Mouse (Mus musculus): Measurements from ENCODE around the gene Smad6. TPM values are rescaled to one million over a fixed set of nuclear protein-coding genes. Genes with fewer than 3 reads are reported as not detected.

Gene Smad6
- polyA plus RNA-seq, 1 experiment from 2014 or later, result 13.4 TPM

DNA sequence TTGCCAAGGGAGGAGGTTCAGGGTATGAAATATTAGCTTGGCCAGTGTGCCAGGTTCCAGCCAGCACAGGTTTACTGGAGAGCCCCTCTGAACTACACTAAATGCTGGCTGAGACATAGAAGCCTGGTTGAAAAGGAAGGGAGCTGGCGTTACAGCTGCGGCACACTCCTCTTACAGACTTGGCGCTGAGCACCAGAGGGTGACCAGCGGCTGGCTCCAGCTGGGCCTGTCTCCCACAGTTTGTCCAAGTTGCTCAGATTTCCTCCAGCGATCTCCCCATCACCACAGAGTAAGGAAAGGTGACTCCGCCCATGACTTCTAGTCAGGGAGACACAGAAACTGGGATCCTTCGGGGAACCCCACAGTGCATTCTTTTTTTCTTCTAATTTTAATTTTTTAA lies 95.5 kb downstream of the Smad6 start:
- DNase-seq (ENCODE audit: low spot score) (peak; percentile 45), ATAC-seq (peak; percentile 27; the same call in 1 of the 2 replicates)
- Histone ChIP-seq H3K4me3 (ENCODE audit: low read depth, low read length) (no peak overlapping the region), H3K4me1 (ENCODE audit: insufficient read depth, low read depth, low read length) (peaks cover 5% of the 10 kb centered on the region; the same call in 1 of the 2 replicates), H3K27ac (ENCODE audit: low read length) (no peak overlapping the region), H3K4me2 (replicated peaks; ENCODE audit: low read depth, low read length) (no peak overlapping the region), H3K27me3 (replicated peaks; ENCODE audit: insufficient read depth, low read length) (no peaks in the 10 kb centered on the region), H3K9me3 (ENCODE audit: low read length) (no peaks in the 10 kb centered on the region), H3K9ac (replicated peaks; ENCODE audit: low read depth) (no peak overlapping the region), H3K36me3 (ENCODE audit: insufficient read depth, low read length) (no peaks in the 10 kb centered on the region)
- 59% methylated on average over 7 of the region's 7 CpGs for WGBS
- TF ChIP-seq CTCF (IDR thresholded peaks at IDR 0.05) (no peak), EP300 (IDR thresholded peaks at IDR 0.05) (no peak)

DNA sequence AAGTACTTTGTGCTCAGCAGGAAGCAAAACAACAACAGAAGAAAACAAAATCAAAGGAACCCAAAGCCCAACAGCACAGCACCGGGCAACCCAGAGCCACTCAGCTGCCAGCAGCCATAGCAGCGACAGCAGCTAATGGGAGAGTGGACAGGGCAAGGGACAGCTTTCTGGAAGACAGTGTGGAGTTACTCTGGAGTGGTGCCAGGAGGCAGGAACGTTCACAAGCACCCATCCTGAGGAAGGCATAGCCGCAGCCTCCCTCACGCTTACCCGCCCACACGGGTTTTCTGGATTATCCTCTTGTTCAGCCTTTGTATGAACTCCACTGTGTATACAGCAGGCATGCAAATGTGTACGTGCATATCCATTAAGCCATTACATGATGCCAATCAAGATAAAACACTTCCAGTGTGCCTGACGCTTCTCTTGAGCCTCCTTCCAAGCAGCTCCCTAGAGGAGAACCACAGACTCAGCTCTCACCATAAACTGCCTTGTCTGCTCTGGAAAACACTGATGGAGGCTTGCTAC lies 98.6 kb downstream of the Smad6 start:
- ATAC-seq (no peak), DNase-seq (ENCODE audit: low spot score) (peak; percentile 52)
- Histone ChIP-seq H3K9me3 (ENCODE audit: low read length) (no peaks in the 10 kb centered on the region), H3K4me2 (replicated peaks; ENCODE audit: low read depth, low read length) (no peak overlapping the region), H3K9ac (replicated peaks; ENCODE audit: low read depth) (no peak overlapping the region), H3K4me3 (ENCODE audit: low read depth, low read length) (no peak overlapping the region), H3K27me3 (replicated peaks; ENCODE audit: insufficient read depth, low read length) (no peaks in the 10 kb centered on the region), H3K27ac (ENCODE audit: low read length) (no peak overlapping the region), H3K36me3 (ENCODE audit: insufficient read depth, low read length) (no peaks in the 10 kb centered on the region), H3K4me1 (ENCODE audit: insufficient read depth, low read depth, low read length) (peaks cover 5% of the 10 kb centered on the region; the same call in 1 of the 2 replicates)
- TF ChIP-seq CTCF (IDR thresholded peaks at IDR 0.05), result no peak
- no peak for TF ChIP-seq EP300 (IDR thresholded peaks at IDR 0.05)
- 30% methylated on average over 9 of the region's 9 CpGs for WGBS

DNA sequence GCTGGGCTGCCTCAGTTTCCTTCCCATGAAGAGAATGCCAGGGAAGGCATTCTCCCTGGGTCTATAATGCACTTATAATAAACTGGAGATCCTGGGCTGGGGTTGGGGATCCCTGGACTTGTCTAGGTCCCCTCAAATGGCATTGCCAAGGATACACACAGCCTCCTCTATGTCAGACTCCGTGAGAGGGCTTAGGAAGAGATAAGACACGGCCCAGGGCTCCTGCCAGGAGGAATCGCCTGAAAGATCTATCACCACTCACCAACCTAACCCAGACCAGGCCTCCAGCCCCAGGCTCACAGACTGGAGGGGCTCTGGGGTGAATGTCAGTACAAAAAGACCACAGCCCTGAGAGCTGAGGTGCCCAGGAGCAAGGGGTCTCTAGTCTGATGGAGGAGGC lies 102.2 kb downstream of the Smad6 start:
- no peak for TF ChIP-seq EP300 (IDR thresholded peaks at IDR 0.05)
- no peak for TF ChIP-seq CTCF (IDR thresholded peaks at IDR 0.05)
- H3K9ac ChIP-seq (replicated peaks; ENCODE audit: low read depth), result no peak overlapping the region

DNA sequence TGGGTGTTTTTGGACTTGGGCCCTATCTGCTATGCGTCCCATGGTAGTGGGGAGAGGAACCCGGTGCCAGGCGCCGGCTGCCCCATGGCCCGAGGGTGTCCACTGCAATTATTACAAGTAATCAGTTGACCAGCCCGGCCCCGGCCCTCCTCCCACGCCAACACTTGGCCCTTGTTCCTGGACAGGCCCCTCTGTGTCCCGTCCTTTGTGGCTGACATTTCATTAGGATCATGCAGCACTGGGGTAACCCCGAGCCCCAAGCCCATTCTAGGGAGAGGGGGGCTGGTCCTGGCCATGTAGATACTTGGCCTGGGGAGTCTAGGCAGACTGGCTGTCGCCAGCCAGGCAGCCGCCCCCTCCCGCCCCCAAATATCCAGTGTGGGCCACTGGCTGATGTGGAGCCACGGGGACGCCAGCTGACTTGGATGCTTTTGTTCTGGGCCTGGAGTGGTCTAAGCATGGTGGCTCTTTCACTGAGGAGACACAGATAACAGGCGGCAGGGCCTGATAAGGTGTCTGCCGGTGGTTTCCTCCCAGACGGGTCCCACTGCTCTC lies 102.8 kb downstream of the Smad6 start:
- Histone ChIP-seq H3K4me2 (replicated peaks; ENCODE audit: low read depth, low read length) (no peak overlapping the region), H3K4me1 (ENCODE audit: insufficient read depth, low read depth, low read length) (peaks cover 7% of the 10 kb centered on the region; the same call in 1 of the 2 replicates), H3K36me3 (ENCODE audit: insufficient read depth, low read length) (no peaks in the 10 kb centered on the region), H3K9me3 (ENCODE audit: low read length) (no peaks in the 10 kb centered on the region), H3K9ac (replicated peaks; ENCODE audit: low read depth) (0 out of 2 replicates have a peak overlapping the region, but pooled peaks have one; percentile 1), H3K27ac (ENCODE audit: low read length) (no peak overlapping the region), H3K4me3 (ENCODE audit: low read depth, low read length) (no peak overlapping the region), H3K27me3 (replicated peaks; ENCODE audit: insufficient read depth, low read length) (no peaks in the 10 kb centered on the region)
- WGBS, result 53% methylated on average over 18 of the region's 18 CpGs
- DNase-seq (ENCODE audit: low spot score) (no peak), ATAC-seq (0 out of 2 replicates have a peak, but pooled peaks have one; percentile 5)
- TF ChIP-seq CTCF (IDR thresholded peaks at IDR 0.05), result no peak

More for the DNA sequence above, 102.2 kb downstream of the Smad6 start:
- no peak overlapping the region for H3K4me2 ChIP-seq (replicated peaks; ENCODE audit: low read depth, low read length)
- H3K27me3 ChIP-seq (replicated peaks; ENCODE audit: insufficient read depth, low read length), result no peaks in the 10 kb centered on the region
- no peak for ATAC-seq
- DNase-seq (ENCODE audit: low spot score), result no peak
- H3K4me1 ChIP-seq (ENCODE audit: insufficient read depth, low read depth, low read length), result 0 out of 2 replicates have a peak, but pooled peaks cover 4% of the 10 kb centered on the region
- H3K36me3 ChIP-seq (ENCODE audit: insufficient read depth, low read length), result no peaks in the 10 kb centered on the region
- no peaks in the 10 kb centered on the region for H3K9me3 ChIP-seq (ENCODE audit: low read length)
- no peak overlapping the region for H3K27ac ChIP-seq (ENCODE audit: low read length)
- no peak overlapping the region for H3K4me3 ChIP-seq (ENCODE audit: low read depth, low read length)
- WGBS, result 72% methylated on average over 3 of the region's 3 CpGs

DNA sequence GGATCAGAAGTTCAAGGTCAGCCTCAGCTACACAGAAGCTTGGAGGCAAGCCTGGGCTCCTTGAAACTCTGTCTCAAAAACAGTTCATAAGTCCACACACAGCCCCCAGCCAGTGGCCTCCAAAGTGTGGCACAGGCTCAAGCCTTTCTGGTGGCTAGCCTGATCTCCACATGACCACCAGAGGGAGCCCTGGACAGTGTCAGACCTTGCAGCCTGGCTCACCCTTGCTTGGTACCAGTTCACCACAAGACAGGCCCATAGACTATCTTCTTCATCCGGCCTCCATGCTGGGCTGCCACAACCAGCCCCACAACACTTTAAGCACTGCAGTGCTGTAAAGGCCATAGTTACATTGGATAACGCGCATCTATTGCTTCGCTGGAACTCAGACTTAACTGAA lies 103.6 kb downstream of the Smad6 start:
- no peak overlapping the region for H3K27ac ChIP-seq (ENCODE audit: low read length)
- H3K27me3 ChIP-seq (replicated peaks; ENCODE audit: insufficient read depth, low read length), result no peaks in the 10 kb centered on the region
- DNase-seq (ENCODE audit: low spot score), result peak; percentile 89

DNA sequence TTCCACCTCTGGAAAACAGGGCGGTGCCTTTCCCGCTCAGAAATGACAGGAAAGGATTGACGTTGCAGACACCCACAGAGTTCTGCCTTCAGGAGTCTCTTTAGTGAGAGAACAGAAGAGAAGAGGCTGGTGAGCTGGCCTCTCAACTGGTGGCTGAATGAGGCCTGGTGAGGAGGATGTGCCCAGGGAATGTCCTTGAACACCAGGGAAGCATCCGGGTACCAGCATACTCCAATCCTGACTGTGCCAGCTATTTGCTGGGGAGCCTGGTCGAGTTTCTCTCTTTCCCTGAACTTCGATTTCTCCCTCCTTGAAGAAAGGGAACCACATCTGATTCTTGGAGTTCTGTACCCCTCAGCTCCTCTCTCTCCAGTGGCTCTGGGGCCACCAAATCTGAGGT lies 105.4 kb downstream of the Smad6 start:
- WGBS, result 74% methylated on average over 6 of the region's 6 CpGs
- no peak for DNase-seq (ENCODE audit: low spot score)

More for the DNA sequence above, 103.6 kb downstream of the Smad6 start:
- TF ChIP-seq EP300 (IDR thresholded peaks at IDR 0.05) (no peak), CTCF (IDR thresholded peaks at IDR 0.05) (peak; percentile 97)
- Histone ChIP-seq H3K4me3 (ENCODE audit: low read depth, low read length) (no peak overlapping the region), H3K9me3 (ENCODE audit: low read length) (no peaks in the 10 kb centered on the region), H3K9ac (replicated peaks; ENCODE audit: low read depth) (no peak overlapping the region), H3K4me1 (ENCODE audit: insufficient read depth, low read depth, low read length) (peaks cover 7% of the 10 kb centered on the region; the same call in 1 of the 2 replicates), H3K36me3 (ENCODE audit: insufficient read depth, low read length) (no peaks in the 10 kb centered on the region), H3K4me2 (replicated peaks; ENCODE audit: low read depth, low read length) (no peak overlapping the region)
- peak; percentile 79 for ATAC-seq
- 75% methylated on average over 4 of the region's 4 CpGs for WGBS

More for the DNA sequence above, 105.4 kb downstream of the Smad6 start:
- Histone ChIP-seq H3K4me1 (ENCODE audit: insufficient read depth, low read depth, low read length) (peaks cover 7% of the 10 kb centered on the region; the same call in 1 of the 2 replicates), H3K9ac (replicated peaks; ENCODE audit: low read depth) (no peak overlapping the region), H3K27ac (ENCODE audit: low read length) (no peak overlapping the region), H3K36me3 (ENCODE audit: insufficient read depth, low read length) (no peaks in the 10 kb centered on the region), H3K9me3 (ENCODE audit: low read length) (no peaks in the 10 kb centered on the region), H3K4me2 (replicated peaks; ENCODE audit: low read depth, low read length) (no peak overlapping the region), H3K27me3 (replicated peaks; ENCODE audit: insufficient read depth, low read length) (no peaks in the 10 kb centered on the region), H3K4me3 (ENCODE audit: low read depth, low read length) (no peak overlapping the region)
- TF ChIP-seq CTCF (IDR thresholded peaks at IDR 0.05) (no peak), EP300 (IDR thresholded peaks at IDR 0.05) (no peak)
- ATAC-seq, result no peak

All from lung, postnatal 0 days (tissue).